Mouse (Mus musculus): ENCODE results near the gene Bcas3.

DNA sequence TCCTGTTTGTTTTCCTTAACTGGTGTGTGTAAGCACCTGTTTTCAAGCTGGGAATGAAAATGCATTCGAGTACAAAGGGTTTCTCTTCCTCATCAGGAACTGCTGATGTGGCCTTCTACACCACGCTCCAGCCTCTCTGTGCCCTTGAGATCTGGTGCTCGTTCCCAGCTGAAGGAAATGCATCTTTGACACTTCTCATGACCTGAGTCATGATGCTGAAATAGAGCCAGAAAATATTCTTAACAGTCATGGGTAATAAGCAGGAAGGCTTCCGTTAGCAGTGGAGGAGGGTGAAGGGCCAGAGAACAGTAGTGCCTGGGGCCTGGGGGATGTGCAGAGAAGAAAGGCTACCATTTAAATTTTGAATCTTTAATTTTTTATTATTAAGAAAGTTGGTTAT, 168.0 kb downstream of the Bcas3 start:
- no peak for TF ChIP-seq POLR2A (IDR thresholded peaks at IDR 0.05; ENCODE audit: insufficient read depth, low read length)
- TF ChIP-seq CTCF (IDR thresholded peaks at IDR 0.05; ENCODE audit: low read depth, low read length): no peak
